Mouse (Mus musculus): ENCODE measurements at regions not wholly inside any gene's neighbourhood (a gene's known extent, or its start where the extent isn't known, plus 50 kb on each side); places are given as distances from the start of the nearest gene placed in this dataset.

DNA sequence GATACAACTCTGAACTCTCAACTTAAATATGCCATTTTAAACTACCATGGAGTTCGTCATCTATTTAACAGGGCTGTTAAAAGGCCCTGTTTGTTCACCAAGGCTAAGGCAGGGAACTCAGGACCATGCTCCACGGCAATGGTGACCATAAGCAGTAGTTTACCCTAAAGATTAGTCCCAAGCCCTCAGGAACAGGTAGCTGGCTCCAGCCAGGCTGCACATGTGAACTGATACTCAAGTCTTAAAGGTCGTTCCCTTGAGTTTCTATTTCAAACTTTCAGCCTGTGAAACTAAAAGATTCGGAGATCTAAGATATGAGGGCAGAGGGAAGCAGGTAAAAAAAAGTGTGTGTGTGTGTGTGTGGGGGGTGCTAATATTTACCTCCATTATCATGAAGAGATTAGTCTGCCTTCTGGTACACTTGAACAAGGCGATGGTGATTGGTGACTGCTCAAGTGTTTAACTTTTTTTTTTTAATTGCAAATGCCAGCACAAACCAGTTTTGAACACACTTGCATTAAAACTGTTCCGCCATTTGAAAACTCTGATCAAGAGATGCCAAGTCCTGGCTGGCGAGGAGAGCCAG is 215.5 kb upstream of the Foxq1 start:
- ATAC-seq (replicated peaks in 1 of 2; ENCODE audit: insufficient read depth in 1 of 2, low FRiP score in 2 of 2, low TSS enrichment in 1 of 2, low read depth in 1 of 2, poor library complexity in 2 of 2, severe bottlenecking in 2 of 2) = no peak

DNA sequence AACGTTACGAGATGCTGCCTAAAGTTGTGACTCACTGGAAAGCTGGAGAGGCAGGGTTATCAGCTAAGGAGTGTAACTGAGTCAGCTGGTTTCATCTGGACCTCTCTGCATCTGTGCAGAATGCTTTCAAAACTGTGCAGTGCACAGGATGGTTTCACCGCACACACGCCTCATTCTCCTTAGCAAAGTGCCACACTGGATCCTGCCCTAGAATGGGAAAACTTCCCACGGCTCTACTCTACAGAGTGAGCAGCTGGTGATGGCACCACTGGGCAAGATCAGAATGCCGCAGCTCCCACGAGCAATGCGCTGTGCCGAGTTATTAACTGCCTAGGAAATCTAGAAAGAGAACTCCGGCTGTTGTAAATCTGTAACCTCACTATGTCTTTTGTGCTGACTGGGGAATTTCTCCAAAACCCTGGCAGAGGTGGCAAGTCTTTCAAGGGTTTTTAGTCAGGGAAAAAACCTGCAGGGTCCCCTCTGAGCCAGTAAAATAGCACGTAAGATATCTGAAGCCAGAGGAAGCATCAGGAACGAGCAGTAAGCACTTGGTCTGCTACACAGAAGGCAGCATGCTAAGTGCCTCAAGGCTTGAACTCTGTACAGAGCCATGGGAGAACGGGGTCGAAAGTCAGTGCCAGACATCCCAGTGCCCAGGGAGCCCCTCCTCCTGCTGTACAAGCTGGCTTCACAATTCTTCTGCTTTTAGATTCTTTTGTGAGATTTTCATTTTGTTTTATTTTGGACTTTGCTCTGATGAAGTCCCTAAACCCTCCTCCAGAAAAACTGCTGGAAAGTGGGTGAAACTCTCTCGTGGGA is 214.4 kb upstream of the Foxq1 start:
- no peak for ATAC-seq (replicated peaks in 1 of 2; ENCODE audit: insufficient read depth in 1 of 2, low FRiP score in 2 of 2, low TSS enrichment in 1 of 2, low read depth in 1 of 2, poor library complexity in 2 of 2, severe bottlenecking in 2 of 2)

DNA sequence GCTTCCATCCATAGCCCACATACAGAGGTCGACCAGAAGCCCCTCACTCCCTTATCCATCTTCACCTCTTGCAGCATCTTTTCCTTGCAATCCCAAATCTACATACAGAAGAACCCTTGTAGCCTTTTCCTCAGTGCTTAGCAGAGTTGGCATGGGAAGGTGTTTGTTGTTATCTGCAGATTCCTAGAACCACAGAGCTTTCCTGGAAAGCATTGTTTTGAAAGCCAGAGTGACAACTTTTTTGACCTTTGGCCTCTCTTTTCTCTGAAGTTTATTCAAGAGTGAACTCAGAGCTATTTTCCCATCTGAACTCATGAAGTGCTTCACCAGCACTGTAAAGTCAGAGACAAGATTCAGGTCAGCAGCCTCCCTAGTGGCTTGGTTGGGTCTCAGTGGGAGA is 209.7 kb upstream of the Foxq1 start:
- no peak for ATAC-seq (replicated peaks in 1 of 2; ENCODE audit: insufficient read depth in 1 of 2, low FRiP score in 2 of 2, low TSS enrichment in 1 of 2, low read depth in 1 of 2, poor library complexity in 2 of 2, severe bottlenecking in 2 of 2)

DNA sequence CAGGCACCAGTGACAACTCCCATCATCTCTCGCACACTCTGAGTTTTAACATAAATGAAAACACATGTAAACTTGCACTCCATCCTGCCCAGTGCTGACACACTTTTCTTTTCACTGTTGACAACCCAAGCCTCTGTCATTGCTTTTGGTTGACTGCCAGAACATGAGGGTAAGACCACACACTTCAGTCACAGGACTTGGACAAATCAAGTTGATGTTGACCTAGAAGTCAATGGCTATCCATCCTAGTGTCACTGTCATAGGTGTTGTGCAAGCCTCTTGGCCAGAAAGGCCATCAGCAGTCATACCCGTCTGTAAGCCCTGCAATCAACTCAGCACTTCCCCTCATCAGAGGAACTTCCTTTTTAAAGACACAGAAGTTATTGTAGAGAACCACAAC is 208.9 kb upstream of the Foxq1 start:
- peak; percentile 37 to 42; a peak in 3 of 4 replicates for ATAC-seq (replicated peaks in 1 of 2; ENCODE audit: insufficient read depth in 1 of 2, low FRiP score in 2 of 2, low TSS enrichment in 1 of 2, low read depth in 1 of 2, poor library complexity in 2 of 2, severe bottlenecking in 2 of 2)

DNA sequence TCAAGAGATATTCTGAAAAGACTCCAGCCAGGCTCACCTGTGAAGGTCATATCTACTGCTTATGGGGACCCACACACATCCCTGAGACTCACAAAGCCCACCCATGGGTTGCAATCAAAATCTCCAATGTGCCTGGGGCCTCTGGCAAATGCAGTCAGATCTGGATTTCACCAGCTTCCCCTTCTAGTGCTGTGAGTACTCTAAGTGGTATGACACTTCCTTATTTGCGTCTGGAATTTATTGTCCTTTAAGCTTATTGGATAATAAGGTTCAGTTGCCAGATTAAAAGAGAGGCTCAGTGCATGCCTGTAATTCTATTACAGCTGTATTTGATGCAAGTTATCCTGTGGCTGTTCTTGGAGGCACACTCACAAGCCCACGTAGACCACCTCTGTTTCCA is 206.3 kb upstream of the Foxq1 start:
- ATAC-seq (replicated peaks in 1 of 2; ENCODE audit: insufficient read depth in 1 of 2, low FRiP score in 2 of 2, low TSS enrichment in 1 of 2, low read depth in 1 of 2, poor library complexity in 2 of 2, severe bottlenecking in 2 of 2) = peak; percentile 60 to 72

DNA sequence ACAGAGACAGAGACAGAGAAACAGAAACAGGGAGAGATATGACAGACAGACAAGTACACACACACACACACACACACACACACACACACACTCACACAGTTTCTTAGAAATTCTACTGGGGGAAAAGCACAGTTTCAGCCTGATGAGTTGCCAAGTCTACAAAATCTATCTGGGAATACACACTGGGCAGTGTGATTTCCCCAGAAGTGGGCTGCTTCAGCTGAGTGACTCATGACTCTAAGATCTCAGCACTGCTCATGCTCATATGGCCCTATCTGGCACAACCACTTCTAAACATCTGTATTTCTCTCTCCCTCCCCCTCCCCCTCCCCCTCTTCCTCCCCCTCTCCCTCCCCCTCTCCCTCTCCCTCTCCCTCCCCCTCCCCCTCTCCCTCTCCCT is 204.5 kb upstream of the Foxq1 start:
- ATAC-seq (replicated peaks in 1 of 2; ENCODE audit: insufficient read depth in 1 of 2, low FRiP score in 2 of 2, low TSS enrichment in 1 of 2, low read depth in 1 of 2, poor library complexity in 2 of 2, severe bottlenecking in 2 of 2) = no peak

DNA sequence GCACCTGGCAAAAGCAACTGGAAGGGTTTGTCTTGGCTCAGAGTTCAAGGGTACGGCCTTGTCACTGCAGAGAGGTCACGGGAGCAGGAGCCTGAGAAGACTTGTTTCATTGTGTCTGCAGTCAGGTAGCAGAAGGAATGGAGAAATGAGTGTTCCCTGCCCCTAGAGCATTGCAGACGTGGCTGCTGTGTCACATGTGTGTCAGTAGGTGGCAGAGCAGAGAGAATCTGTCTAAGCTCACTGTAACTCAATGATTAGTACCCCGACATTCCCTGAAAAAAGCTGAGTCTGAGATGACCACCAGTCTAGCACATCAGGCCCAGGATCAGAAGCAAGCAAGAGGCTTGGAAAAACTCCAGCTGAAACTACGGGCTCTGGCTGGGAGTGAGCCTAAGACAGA is 203.1 kb upstream of the Foxq1 start:
- no peak for ATAC-seq (replicated peaks in 1 of 2; ENCODE audit: insufficient read depth in 1 of 2, low FRiP score in 2 of 2, low TSS enrichment in 1 of 2, low read depth in 1 of 2, poor library complexity in 2 of 2, severe bottlenecking in 2 of 2)

DNA sequence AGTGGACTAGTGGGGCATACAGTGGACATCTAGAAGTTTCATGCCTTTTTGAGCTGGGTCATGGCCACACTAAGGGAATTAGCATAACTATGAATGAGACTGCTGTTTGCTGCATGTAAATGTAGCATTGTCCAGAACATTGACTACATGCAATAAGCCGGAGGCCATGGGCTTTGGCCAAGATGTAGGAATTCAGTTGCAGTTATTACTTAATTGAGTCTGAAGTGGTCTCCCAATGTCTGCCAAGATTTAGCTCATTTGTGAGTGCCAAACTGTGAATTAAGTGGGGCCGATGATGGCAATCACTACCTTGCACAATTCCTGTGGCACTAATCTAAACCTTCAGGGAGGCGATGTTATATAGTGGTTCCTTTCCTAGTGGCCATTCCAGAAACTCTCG is 196.6 kb upstream of the Foxq1 start:
- ATAC-seq (replicated peaks in 1 of 2; ENCODE audit: insufficient read depth in 1 of 2, low FRiP score in 2 of 2, low TSS enrichment in 1 of 2, low read depth in 1 of 2, poor library complexity in 2 of 2, severe bottlenecking in 2 of 2) = no peak

DNA sequence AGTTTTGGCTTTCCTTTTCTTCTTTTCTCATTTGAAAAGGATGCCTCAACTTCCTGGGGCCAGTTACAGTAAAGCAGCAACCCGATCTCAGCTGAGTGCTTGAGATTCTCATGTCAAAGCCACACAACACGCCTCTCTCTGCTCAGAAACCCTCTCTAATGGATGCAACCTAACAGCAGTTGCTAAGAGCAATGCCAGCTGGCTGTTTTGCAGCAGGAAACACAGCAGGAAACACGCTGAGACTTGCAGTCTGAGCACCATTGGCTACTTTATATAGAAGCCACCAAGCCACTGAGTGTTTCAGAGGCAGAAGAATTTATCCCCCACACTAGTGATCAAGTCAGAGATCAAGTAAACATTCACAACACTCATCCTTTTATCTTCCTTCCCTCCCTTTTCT is 193.5 kb upstream of the Foxq1 start:
- ATAC-seq (replicated peaks in 1 of 2; ENCODE audit: insufficient read depth in 1 of 2, low FRiP score in 2 of 2, low TSS enrichment in 1 of 2, low read depth in 1 of 2, poor library complexity in 2 of 2, severe bottlenecking in 2 of 2) = peak; percentile 66 to 86

DNA sequence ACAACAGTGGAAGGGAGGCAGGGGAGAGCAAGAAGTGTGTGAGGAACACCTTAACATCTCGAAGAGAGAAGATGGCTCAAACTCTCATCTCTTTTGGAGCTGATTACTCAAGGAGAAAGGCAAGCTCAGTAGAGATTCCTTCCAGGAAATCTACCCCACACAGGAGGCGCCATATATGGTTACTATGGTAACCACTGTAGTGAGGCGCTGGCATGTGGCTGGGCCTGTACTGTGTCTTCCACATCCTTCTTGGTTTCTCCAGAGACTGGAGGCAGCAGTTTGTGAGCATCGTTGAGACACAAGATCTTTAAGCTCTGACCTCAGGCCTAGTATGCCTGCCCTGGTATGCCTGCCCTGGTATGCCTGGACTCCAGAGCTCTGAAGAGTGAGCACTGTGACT is 191.6 kb upstream of the Foxq1 start:
- no peak for ATAC-seq (replicated peaks in 1 of 2; ENCODE audit: insufficient read depth in 1 of 2, low FRiP score in 2 of 2, low TSS enrichment in 1 of 2, low read depth in 1 of 2, poor library complexity in 2 of 2, severe bottlenecking in 2 of 2)

DNA sequence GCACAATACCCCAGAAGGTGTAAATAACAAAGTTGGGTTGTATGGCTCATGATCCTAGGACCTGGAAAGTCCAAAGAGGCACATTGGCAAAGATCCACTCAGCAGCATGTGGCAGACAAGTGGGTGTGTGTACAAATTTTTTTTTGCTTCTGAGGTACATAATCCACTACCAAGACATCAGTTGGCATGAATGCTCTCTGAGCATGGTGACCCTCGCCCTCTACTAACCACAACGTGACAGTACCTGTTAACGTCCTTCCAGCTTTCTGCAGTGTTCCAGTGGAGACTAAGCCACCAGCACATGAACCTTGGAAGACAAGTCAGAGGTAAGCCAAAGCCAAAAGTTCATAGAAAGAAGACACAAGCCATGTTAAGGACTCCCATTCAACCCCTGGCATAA is 188.7 kb upstream of the Foxq1 start:
- ATAC-seq (replicated peaks in 1 of 2; ENCODE audit: insufficient read depth in 1 of 2, low FRiP score in 2 of 2, low TSS enrichment in 1 of 2, low read depth in 1 of 2, poor library complexity in 2 of 2, severe bottlenecking in 2 of 2) = no peak

DNA sequence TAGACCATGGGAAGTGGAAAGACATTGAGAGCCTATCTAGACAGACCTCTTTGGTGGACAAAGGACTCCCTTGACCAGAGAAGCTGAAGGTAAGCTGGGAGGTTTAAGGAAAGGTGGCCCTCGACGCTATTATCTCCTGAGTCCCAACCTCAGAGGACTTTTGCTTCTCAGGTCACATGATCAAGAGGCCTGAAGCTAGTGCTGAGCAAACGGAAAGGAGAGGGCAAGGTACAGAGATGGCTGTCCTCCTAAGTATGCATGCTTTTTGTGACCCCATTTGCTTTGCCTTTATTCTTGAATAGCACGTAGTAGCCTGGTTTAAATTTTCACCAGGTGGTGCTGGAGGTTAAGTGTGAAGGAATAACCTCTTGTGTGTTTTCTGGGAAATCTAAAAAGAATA is 186.8 kb upstream of the Foxq1 start:
- ATAC-seq (replicated peaks in 1 of 2; ENCODE audit: insufficient read depth in 1 of 2, low FRiP score in 2 of 2, low TSS enrichment in 1 of 2, low read depth in 1 of 2, poor library complexity in 2 of 2, severe bottlenecking in 2 of 2) = no peak

DNA sequence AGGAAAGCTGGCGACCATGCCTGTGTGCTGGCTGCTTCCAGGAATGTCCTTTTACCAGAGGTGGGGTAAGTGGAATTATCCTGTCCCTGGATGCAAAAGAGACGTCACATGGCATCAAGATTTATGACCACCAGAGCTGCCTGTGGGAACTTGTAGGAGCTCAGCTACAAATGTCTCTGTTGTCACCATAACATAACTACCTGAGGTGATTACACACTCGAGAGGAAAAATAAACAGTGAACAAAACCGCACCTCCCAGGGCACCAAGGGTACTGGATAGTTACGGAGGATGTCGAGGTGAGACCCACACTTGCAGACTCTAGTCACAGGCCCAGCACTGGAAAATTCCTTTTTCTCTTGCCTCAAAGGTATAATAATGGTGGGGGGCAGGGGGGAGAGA is 185.1 kb upstream of the Foxq1 start:
- no peak for ATAC-seq (replicated peaks in 1 of 2; ENCODE audit: insufficient read depth in 1 of 2, low FRiP score in 2 of 2, low TSS enrichment in 1 of 2, low read depth in 1 of 2, poor library complexity in 2 of 2, severe bottlenecking in 2 of 2)

DNA sequence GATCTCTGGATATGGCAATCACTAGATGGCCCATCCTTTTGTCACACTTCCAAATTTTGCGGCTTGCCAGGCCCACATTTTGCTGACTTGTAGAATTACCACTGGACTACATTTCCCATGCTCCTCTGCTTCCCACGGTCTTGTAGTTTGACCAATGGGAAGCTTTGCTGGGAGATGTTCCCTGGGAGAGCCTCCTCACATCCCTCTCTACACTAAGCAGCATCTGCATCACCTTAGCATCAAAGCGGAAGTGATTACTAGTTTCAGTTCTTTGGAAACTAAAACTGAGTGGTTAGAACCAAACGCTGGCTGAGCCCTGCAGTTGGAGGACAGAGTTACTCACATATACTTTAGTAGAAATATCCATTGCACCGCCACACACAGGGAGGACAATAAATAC is 181.9 kb upstream of the Foxq1 start:
- no peak for ATAC-seq (replicated peaks in 1 of 2; ENCODE audit: insufficient read depth in 1 of 2, low FRiP score in 2 of 2, low TSS enrichment in 1 of 2, low read depth in 1 of 2, poor library complexity in 2 of 2, severe bottlenecking in 2 of 2)

DNA sequence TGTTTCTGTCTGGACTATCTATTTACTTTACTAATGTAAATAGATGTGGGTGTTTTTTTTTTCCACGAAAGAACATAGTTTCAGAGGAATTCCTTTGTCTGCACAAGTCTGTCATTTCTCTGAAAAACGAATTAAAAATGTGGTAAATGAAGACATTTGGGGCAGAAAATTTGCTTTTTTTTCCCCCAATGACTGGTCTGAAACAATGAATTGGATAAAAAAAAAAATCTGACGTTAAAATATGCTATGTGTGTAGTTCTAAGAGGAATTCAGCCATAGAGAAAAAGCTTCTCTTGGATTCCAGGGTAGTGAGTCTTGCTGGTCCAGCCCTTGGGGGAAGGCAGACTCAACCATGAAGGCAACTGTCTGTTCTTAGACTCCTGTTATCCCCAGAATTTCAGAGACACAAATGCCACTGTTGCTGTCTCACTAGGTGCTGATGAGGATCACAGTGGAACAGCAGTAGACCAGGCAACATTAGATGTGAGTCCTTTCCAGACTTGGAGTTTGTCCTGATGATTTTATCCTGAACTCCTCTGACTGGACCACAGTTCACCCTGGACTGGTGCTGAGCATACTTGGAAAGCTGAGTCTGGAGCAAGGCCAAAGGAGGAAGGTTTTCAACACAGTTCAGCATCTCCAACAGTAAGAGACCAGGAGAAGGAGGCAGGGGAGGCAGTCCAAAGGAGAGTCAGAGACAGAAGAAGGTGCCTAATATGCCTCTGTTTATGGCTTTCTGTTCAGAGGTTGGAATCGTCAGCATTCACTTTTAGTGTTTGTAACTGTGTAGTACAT is 162.3 kb upstream of the Foxq1 start:
- ATAC-seq (replicated peaks in 1 of 2; ENCODE audit: insufficient read depth in 1 of 2, low FRiP score in 2 of 2, low TSS enrichment in 1 of 2, low read depth in 1 of 2, poor library complexity in 2 of 2, severe bottlenecking in 2 of 2) = no peak

DNA sequence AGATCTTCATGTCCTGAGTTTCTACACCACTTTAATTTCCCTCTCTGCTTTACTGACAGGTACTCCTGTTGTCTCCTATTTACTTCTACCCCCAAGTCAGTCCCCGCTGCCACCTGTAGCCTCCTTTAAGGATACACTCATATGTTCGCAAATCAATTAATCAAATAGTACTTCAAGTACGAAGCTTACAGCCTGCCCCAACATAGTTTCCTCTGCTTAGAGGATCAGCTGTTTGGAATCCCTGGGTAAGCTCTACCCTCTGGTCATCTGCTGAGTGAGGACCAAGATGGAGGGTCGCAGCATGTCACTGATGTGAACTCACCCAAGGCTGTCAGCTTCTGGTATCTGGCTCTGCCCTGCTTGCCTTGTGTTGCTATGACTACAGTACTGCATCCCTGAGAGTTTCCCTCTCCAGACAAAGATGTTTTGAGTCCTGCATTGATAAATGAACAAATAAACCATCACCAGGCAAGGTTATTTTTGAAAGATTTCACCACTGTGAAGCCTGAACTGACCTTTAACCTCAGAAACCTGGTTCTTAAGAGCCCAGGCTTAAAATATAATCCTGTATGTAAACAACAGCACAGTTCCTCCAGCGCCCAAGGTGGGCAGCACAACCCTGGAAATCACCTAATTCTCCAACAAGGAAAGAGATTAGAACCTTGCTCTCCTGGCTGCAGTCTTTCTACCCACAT is 159.6 kb upstream of the Foxq1 start:
- no peak for ATAC-seq (replicated peaks in 1 of 2; ENCODE audit: insufficient read depth in 1 of 2, low FRiP score in 2 of 2, low TSS enrichment in 1 of 2, low read depth in 1 of 2, poor library complexity in 2 of 2, severe bottlenecking in 2 of 2)

DNA sequence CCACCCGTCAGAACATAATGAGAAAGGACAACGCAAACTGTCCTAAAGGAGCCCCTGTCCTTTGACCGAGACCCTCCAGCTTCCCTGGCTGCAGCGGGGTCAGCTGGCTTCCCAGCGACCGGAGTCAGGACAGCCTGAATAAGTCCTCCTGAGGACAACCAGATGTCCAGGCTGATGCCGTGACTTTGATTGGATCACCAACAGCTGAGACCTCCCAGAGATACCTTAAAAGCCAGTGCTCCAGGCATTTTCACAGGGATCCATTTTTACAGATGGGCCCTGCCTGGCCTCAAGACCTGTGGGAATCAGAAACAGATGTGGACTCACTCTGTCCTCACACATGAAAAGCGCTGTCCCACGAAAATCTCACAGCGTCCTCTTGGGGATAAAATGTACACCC is 158.7 kb upstream of the Foxq1 start:
- no peak for ATAC-seq (replicated peaks in 1 of 2; ENCODE audit: insufficient read depth in 1 of 2, low FRiP score in 2 of 2, low TSS enrichment in 1 of 2, low read depth in 1 of 2, poor library complexity in 2 of 2, severe bottlenecking in 2 of 2)

DNA sequence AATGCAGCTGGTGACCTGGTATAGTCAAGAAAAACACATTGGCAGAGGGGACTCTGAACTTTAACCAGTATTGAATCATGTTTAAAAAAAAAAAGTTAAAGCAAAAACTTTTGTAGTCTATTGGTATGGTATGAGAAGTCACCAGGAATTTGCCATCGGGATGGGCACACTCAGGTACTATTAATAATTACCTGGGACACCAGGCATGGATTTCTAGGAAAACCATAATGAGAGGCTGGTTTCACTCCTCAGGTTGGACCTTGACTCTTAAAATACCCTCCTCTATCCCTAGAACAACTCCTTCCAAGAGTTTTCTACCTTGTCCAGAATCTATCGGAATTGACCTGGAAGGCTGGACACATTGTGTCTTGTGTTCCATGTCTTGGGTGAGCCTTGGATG is 155.5 kb upstream of the Foxq1 start:
- no peak for ATAC-seq (replicated peaks in 1 of 2; ENCODE audit: insufficient read depth in 1 of 2, low FRiP score in 2 of 2, low TSS enrichment in 1 of 2, low read depth in 1 of 2, poor library complexity in 2 of 2, severe bottlenecking in 2 of 2)

All from hematopoietic stem cell, adult 5-6 weeks (primary cell).